Mouse (Mus musculus) ovary, adult 18-20 months (tissue): ENCODE results near the gene Tacr1.
"Not testable (repeated sequence)": the region's sequence is repeated elsewhere in the genome, so short reads cannot be mapped to it uniquely, and the experiment has no call there.

Source experiments
- DNase-seq: peaks from one replicate; pipeline ENCODE4 v3.0.0; 2022; ENCODE audit warnings: low spot score, mixed read lengths

The Tacr1 gene

GRCm38 (mm10) chr6:82401595-82402451 is at the start of gene Tacr1:
TSS of gene Tacr1 (plus strand) at chr6:82402334.
- DNase-seq: no peak

DNA sequence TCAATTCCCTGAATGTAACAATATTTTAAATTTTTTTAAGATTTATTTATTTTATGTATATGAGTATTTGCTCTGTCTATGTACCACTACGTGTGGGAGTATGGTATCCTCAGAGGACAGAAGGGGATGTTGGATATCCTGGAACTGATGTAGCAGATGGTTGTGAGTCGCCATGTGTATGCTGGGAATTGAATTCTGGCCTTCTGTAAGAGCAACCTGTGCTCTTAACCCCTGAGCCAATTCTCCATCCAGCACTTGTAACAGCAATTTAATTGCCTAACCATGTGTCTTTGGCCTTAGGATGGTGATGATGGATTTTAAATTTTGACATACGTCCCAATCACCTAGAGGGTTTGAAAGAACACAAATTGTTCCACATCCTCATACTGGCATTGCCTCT is 26.0 kb upstream of the Tacr1 start:
- DNase-seq: no peak

GRCm38 (mm10) chr6:82383556-82383955 is 18.6 kb upstream of the Tacr1 start:
- DNase-seq: no peak

- no peak for DNase-seq
These were observed 664 bp downstream of the Tacr1 start for GRCm38 (mm10) chr6:82402501-82403495.

DNA sequence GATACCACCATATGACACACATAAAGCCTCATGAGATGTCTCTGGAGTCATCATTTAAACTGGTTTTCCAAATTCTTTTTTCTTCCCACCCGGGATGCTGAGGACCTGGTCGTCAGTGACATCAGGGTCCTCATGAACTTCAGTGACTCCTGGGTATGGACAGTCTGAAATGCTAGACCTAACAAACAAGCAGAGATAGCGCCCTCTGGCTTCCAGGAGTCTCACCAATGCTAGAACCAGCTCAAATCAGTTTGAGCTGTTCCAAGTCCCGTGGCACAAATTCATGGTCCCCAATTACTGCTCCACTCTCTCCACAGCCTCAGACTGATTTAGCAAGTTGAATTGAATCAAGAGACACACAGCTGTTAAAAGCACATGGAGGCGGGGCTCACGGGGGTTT is 16.2 kb downstream of the Tacr1 start:
- no peak for DNase-seq

- no peak for DNase-seq
These were observed 18.1 kb downstream of the Tacr1 start for GRCm38 (mm10) chr6:82420222-82420621.

DNA sequence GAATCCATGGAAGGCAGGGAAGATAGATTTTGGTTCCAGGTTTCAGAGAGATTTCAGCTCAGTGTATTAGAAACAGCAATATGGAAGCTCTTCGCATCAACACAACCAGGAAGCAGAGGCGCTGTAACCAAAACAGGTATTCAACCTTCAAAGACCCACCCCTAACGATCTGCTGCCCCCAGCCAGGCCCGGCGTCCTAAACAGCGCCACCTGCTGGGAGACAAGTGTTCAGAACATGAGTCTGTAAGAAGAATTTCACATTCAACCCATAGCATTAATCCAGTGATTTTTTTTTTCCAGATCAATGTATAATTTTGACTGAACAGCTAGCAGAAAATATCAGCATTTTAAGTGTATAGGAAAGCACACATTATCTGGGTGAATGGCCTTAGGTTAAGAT is 26.8 kb downstream of the Tacr1 start:
- DNase-seq: no peak

DNA sequence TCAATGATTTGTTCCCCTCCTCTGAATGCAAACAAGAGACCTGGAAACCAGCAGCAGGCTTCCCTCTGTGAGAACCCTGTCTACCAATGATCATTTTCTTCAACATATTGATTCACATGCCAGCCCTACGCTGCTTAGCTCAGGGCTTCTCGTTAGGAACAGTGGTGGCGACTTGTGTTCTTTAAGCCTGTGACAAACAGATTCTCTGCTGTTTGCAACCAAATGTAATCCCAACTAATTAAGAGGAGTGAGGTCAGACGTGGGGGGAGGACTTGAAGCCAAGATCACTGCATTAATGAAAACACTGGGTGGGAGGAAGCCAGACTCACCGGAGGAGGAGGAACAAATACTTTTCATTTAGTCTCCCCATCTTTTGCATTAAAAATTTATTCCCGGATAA is 27.6 kb downstream of the Tacr1 start:
- DNase-seq: no peak

DNA sequence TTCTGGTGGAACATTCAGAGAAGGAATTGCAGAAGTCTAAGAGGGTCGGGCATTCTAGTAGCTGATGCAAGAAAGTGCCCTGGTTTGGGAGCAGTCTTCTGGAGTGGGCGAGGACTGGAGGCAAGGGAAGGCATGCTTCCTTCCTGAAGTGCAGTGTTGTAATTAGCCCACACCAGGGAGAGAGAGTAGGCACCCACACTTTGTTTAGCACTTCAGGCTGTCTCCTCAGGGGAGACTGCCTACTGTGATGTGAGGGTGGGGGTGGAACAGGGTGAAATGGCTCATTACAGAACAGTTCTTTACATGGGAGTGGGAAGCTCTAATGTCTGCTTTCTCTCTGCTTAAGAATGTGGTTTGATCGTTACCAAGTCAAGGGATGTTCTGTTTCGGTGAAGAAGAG is 35.0 kb downstream of the Tacr1 start:
- DNase-seq: no peak

- not testable (repeated sequence) for DNase-seq
These were observed 50.3 kb downstream of the Tacr1 start for GRCm38 (mm10) chr6:82452206-82453095.

DNA sequence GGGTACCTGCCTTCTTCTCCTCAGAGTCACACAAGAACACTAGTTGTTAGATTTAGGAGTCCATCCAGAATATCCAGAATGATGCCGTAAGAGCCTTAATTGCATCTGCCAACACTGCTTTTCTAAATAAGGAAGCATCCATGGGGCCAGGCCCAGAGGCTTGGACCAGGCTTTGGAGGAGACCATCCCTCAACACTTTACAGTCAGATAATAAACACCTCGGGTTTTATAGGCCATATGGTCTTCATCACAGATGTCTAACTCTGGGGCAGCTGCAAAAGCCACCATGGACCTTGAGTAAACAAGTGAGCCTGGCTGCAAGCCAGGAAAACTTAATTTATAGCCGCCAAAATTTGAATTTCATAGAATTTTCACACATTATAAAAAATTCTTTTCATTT is 53.1 kb downstream of the Tacr1 start:
- DNase-seq: no peak

GRCm38 (mm10) chr6:82457163-82457763 is 55.1 kb downstream of the Tacr1 start:
- DNase-seq: no peak

DNA sequence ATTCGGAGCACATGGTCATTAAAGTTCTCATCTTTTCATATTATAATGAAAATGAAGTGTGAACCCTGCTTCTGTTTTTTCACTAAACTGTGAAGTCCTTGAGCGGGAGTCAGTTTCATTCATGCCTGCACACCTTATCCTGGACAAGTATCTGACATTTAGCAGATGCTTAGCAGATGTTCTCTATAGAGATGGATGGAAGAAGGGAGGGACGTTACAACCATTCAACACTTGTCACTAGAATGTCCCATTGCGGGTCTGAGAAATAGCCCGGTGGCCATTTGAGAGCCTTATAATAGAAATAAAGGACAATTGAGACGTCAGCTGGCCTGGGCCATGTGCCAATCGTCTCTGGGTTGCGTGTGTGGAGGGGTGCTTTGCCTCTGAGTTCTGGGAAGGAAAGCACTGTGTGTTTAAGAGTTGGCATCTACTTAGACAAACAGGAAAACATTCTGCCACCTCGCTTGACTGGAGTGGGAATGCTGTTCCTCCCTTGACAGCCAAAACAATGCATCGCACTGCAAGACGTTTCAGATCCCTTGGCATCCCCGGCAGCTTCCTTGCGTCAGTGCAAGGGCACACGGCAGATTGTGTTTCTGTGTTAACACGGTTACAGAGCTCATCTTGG is 56.7 kb downstream of the Tacr1 start:
- DNase-seq: no peak

DNA sequence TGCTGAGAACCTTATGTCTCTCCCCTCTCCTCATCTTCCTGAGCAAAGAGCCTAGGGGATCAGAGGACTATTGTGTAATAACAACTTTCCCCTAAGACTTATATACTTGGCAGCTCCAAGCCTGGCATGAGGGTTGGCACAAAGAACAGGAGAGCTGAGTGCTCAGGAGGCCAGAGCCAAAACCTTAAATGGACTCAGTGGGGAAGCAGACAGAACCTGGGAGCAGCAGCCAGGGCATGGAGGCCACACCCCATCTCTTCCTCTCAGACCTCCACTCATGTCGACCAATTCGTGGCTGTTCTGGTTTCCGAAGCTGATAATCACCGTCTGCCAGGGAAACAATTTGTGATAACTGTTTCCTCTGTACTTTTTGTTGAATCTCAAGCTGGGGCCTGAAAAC is 61.0 kb downstream of the Tacr1 start:
- DNase-seq: no peak

- DNase-seq: no peak
These were observed 72.3 kb downstream of the Tacr1 start for GRCm38 (mm10) chr6:82474477-82474876.

DNA sequence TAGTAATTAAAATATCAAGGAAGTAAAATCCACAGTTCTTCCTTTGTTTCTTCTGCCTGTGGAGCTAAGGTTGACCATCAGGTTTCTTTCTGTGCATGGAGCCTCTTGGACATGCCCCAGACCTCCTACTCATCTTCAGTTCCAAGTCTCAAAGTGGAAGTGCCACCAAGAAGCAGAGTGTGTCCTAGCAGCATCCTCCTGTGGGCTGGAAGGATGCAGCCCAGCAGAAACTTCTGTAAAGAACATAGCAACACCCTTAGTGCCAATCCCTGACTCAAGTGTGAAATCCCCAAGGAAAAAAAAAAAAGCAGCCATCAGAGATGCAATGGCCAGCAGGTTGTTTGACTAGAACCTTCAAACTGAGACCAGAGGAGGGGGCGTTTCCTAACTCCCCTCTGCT is 81.7 kb downstream of the Tacr1 start:
- DNase-seq: no peak

DNA sequence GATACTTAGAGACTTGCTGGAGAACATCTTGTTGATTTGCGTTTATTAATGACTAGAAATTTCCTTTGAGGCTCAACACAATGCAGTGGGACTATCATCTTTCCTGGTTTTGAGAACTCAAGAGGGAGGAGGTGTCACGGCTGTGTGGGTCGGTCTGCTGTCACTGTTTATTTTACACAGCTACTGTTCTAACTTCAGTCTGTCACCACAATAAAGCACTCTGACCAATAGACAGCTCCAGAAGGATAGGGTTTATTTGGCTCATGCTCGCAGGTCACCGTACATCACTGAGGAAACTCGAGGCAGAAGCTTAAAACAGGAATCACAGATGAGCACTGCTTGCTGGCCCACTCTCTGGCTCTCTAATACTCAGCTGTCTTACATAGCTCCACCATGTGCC is 92.3 kb downstream of the Tacr1 start:
- DNase-seq: no peak

GRCm38 (mm10) chr6:82510843-82511416 is 108.8 kb downstream of the Tacr1 start:
- no peak for DNase-seq

GRCm38 (mm10) chr6:82519626-82520025 is 117.5 kb downstream of the Tacr1 start:
- no peak for DNase-seq

- no peak for DNase-seq
These were observed 120.4 kb downstream of the Tacr1 start for GRCm38 (mm10) chr6:82522567-82522966.
